Mouse (Mus musculus) CD4-positive naive resting alpha-beta T cell, adult 57 days (primary cell): Measurements from ENCODE around the gene Gm15107. TPM values are rescaled to one million over a fixed set of nuclear protein-coding genes. Genes with fewer than 3 reads are reported as not detected.

Source experiments
- total RNA-seq: library from RNA; stranded (reverse); gene quantifications from one replicate; pipeline ENCODE4 v1.2.4, GENCODE M21; 2023

Gene Gm15107
- not detected for total RNA-seq

DNA sequence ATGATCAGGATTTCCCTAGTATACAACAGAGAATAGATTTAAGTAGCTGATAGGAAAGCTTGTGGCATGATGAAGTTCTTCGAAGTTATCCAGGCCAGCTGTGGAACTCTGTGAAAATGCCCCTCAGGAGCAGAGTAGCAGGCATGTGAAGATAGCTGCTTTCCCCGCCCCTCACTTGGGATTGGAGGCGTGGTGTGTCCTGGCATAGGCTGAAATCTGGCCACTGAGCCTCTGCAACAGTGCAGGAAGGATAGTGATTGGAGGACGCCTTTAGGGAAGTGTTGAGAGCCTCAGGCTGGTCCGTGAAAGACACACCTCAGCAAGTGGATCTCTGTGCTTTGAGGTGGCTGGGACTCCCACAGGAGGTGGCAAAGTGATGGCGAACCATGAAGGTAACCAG, at the start of gene Gm15107:
Gene Gm15107 (plus strand): TSS at position 301 of the 400 bp plus-strand sequence.

Other genes with a start within 250 kb of the Gm15107 start
- not detected for gene Gm15080, start 187.7 kb upstream of the Gm15107 start, total RNA-seq